Mouse (Mus musculus) CH12.LX (cell line): ENCODE data around the gene Pkn1. TPM values are rescaled to one million over a fixed set of nuclear protein-coding genes. Genes with fewer than 3 reads are reported as not detected.

Source experiments
- DNase-seq: peaks from one replicate; pipeline ENCODE4 v3.0.0-alpha.2; 2013; ENCODE audit errors: extremely low read depth
- H3K27ac ChIP-seq: 2 replicates; pipeline ENCODE4 v1.5.1; 2012; ENCODE audit warnings: low read depth, mild to moderate bottlenecking, control low read depth, moderate library complexity; ENCODE audit not compliant: insufficient read depth
- H3K27me3 ChIP-seq: replicated peaks from 2 replicates; pipeline ENCODE3; 2012; ENCODE audit warnings: inconsistent platforms
- H3K36me3 ChIP-seq, 2 experiments: replicated peaks in 1 of 2; 2 replicates each; pipeline versions ENCODE3 to v1.6.1; 2012; ENCODE audit warnings: inconsistent platforms in 1 of 2, low read length in 1 of 2, mild to moderate bottlenecking in 1 of 2, mixed read lengths in 1 of 2, moderate library complexity in 1 of 2; ENCODE audit not compliant: control insufficient read depth in 1 of 2, insufficient read depth in 1 of 2
- H3K4me1 ChIP-seq, 2 experiments: 2 replicates each; pipeline ENCODE4 v1.6.1; 2012; ENCODE audit warnings: inconsistent platforms in 1 of 2, moderate library complexity in 1 of 2; ENCODE audit not compliant: insufficient read depth in 2 of 2, control insufficient read depth in 1 of 2
- H3K4me2 ChIP-seq: 2 replicates; pipeline ENCODE4 v1.6.1; 2012; ENCODE audit warnings: low read depth, mild to moderate bottlenecking, control low read depth; ENCODE audit not compliant: poor library complexity, insufficient read depth, severe bottlenecking
- H3K4me3 ChIP-seq, 3 experiments: fragments of 150-350 bp in 1 of 3; sonication (generic) in 1 of 3; replicated peaks in 1 of 3; 2 replicates each; pipeline versions ENCODE3 to v1.5.1; 2011 to 2012; ENCODE audit warnings: low read depth in 2 of 3, low read length in 2 of 3, mild to moderate bottlenecking in 2 of 3, moderate library complexity in 2 of 3, control low read depth in 1 of 3, improper control_type of control experiment in 1 of 3, inconsistent platforms in 1 of 3, mixed read lengths in 1 of 3; ENCODE audit not compliant: poor library complexity in 1 of 3
- H3K79me2 ChIP-seq: replicated peaks from 2 replicates; pipeline ENCODE4 v1.6.1; 2012; ENCODE audit warnings: mild to moderate bottlenecking, moderate library complexity; ENCODE audit not compliant: control insufficient read depth, poor library complexity, insufficient read depth, severe bottlenecking; ENCODE audit errors: extremely low read depth
- H3K9ac ChIP-seq: 2 replicates; pipeline ENCODE4 v1.6.1; 2012; ENCODE audit warnings: low read depth, mild to moderate bottlenecking, control low read depth, moderate library complexity; ENCODE audit not compliant: insufficient read depth
- H3K9me3 ChIP-seq: replicated peaks from 2 replicates; pipeline ENCODE3; 2012; ENCODE audit warnings: low read length, inconsistent platforms, mixed read lengths
- BHLHE40 ChIP-seq: IDR thresholded peaks from 2 replicates; pipeline ENCODE4 v1.6.1; 2011; ENCODE audit warnings: mild to moderate bottlenecking, low read depth, low read length, improper control_type of control experiment
- CHD1 ChIP-seq: IDR thresholded peaks from 2 replicates; pipeline ENCODE4 v1.6.1; 2012; ENCODE audit warnings: low read depth, low read length, improper control_type of control experiment, inconsistent platforms
- CHD2 ChIP-seq: IDR thresholded peaks from 2 replicates; pipeline ENCODE4 v1.6.1; 2011; ENCODE audit warnings: low read length, improper control_type of control experiment
- CTCF ChIP-seq, 2 experiments: IDR thresholded peaks in 1 of 2; conservative IDR thresholded peaks in 1 of 2; 2 replicates each; pipeline ENCODE4 v1.5.1; 2011 to 2012; ENCODE audit warnings: low read depth in 2 of 2, low read length in 2 of 2, improper control_type of control experiment in 1 of 2, inconsistent platforms in 1 of 2, mild to moderate bottlenecking in 1 of 2, moderate library complexity in 1 of 2
- E2F4 ChIP-seq: IDR thresholded peaks from 2 replicates; pipeline ENCODE4 v1.6.1; 2011; ENCODE audit warnings: low read depth, low read length, improper control_type of control experiment; ENCODE audit not compliant: insufficient replicate concordance
- ELF1 ChIP-seq: IDR thresholded peaks from 2 replicates; pipeline ENCODE4 v1.6.1; 2014; ENCODE audit warnings: low read depth, mild to moderate bottlenecking, inconsistent platforms, low read length, improper control_type of control experiment
- EP300 ChIP-seq: IDR thresholded peaks from 2 replicates; pipeline ENCODE4 v1.6.1; 2011; ENCODE audit warnings: low read length, improper control_type of control experiment
- ETS1 ChIP-seq: conservative IDR thresholded peaks from 2 replicates; pipeline ENCODE4 v1.6.1; 2012; ENCODE audit warnings: low read depth, mild to moderate bottlenecking, inconsistent platforms, low read length, improper control_type of control experiment, moderate library complexity
- HCFC1 ChIP-seq: IDR thresholded peaks from 2 replicates; pipeline ENCODE4 v1.6.1; 2012; ENCODE audit warnings: low read depth, mild to moderate bottlenecking, inconsistent platforms, low read length, improper control_type of control experiment
- JUN ChIP-seq: IDR thresholded peaks from 2 replicates; pipeline ENCODE4 v1.6.1; 2011; ENCODE audit warnings: low read depth, mild to moderate bottlenecking, low read length, improper control_type of control experiment, moderate library complexity; ENCODE audit not compliant: insufficient read depth
- MAFK ChIP-seq: IDR thresholded peaks from 2 replicates; pipeline ENCODE4 v1.6.1; 2011; ENCODE audit warnings: low read length, improper control_type of control experiment; ENCODE audit not compliant: insufficient replicate concordance
- MAX ChIP-seq: IDR thresholded peaks from 2 replicates; pipeline ENCODE4 v1.6.1; 2011; ENCODE audit warnings: low read length, improper control_type of control experiment
- MAZ ChIP-seq: IDR thresholded peaks from 2 replicates; pipeline ENCODE4 v1.6.1; 2012; ENCODE audit warnings: low read depth, mild to moderate bottlenecking, inconsistent platforms, low read length, improper control_type of control experiment, moderate library complexity
- MEF2A ChIP-seq: IDR thresholded peaks from 2 replicates; pipeline ENCODE4 v1.6.1; 2014; ENCODE audit warnings: low read depth, mild to moderate bottlenecking, inconsistent platforms, low read length, improper control_type of control experiment, borderline replicate concordance
- MXI1 ChIP-seq: IDR thresholded peaks from 2 replicates; pipeline ENCODE4 v1.6.1; 2011; ENCODE audit warnings: mild to moderate bottlenecking, low read depth, low read length, improper control_type of control experiment
- MYC ChIP-seq: IDR thresholded peaks from 2 replicates; pipeline ENCODE4 v1.6.1; 2011; ENCODE audit warnings: low read depth, mild to moderate bottlenecking, improper control_type of control experiment, low read length
- NELFE ChIP-seq: IDR thresholded peaks from 2 replicates; pipeline ENCODE4 v1.6.1; 2011; ENCODE audit warnings: low read depth, low read length, improper control_type of control experiment
- NRF1 ChIP-seq: IDR thresholded peaks from 2 replicates; pipeline ENCODE4 v1.6.1; 2014; ENCODE audit warnings: low read depth, mild to moderate bottlenecking, inconsistent platforms, low read length, improper control_type of control experiment, moderate library complexity
- PAX5 ChIP-seq: IDR thresholded peaks from 2 replicates; pipeline ENCODE4 v1.6.1; 2012; ENCODE audit warnings: low read length, inconsistent platforms, mixed read lengths
- POLR2A ChIP-seq: IDR thresholded peaks from 2 replicates; pipeline ENCODE4 v1.6.1; 2011; ENCODE audit warnings: low read depth, mild to moderate bottlenecking, improper control_type of control experiment, low read length
- RCOR1 ChIP-seq: conservative IDR thresholded peaks from 2 replicates; pipeline ENCODE4 v1.6.1; 2012; ENCODE audit warnings: low read depth, mild to moderate bottlenecking, inconsistent platforms, low read length, improper control_type of control experiment
- SIN3A ChIP-seq: IDR thresholded peaks from 2 replicates; pipeline ENCODE4 v1.6.1; 2012; ENCODE audit warnings: low read length, improper control_type of control experiment, inconsistent platforms
- SMC3 ChIP-seq: IDR thresholded peaks from 2 replicates; pipeline ENCODE4 v1.6.1; 2011; ENCODE audit warnings: low read depth, low read length, improper control_type of control experiment
- TCF12 ChIP-seq: IDR thresholded peaks from 2 replicates; pipeline ENCODE4 v1.6.1; 2014; ENCODE audit warnings: low read depth, mild to moderate bottlenecking, inconsistent platforms, low read length, improper control_type of control experiment
- UBTF ChIP-seq: IDR thresholded peaks from 2 replicates; pipeline ENCODE4 v1.6.1; 2012; ENCODE audit warnings: low read depth, mild to moderate bottlenecking, inconsistent platforms, low read length, improper control_type of control experiment, moderate library complexity
- USF1 ChIP-seq: IDR thresholded peaks from 2 replicates; pipeline ENCODE4 v1.6.1; 2014; ENCODE audit warnings: low read depth, mild to moderate bottlenecking, inconsistent platforms, low read length, improper control_type of control experiment
- USF2 ChIP-seq: conservative IDR thresholded peaks from 2 replicates; pipeline ENCODE4 v1.6.1; 2011; ENCODE audit warnings: low read depth, low read length, improper control_type of control experiment
- ZC3H11A ChIP-seq: IDR thresholded peaks from 2 replicates; pipeline ENCODE4 v1.6.1; 2012; ENCODE audit warnings: low read depth, mild to moderate bottlenecking, inconsistent platforms, low read length, improper control_type of control experiment
- ZKSCAN1 ChIP-seq: IDR thresholded peaks from 2 replicates; pipeline ENCODE4 v1.6.1; 2012; ENCODE audit warnings: low read depth, inconsistent platforms, low read length, improper control_type of control experiment, borderline replicate concordance
- ZMIZ1 ChIP-seq: IDR thresholded peaks from 2 replicates; pipeline ENCODE4 v1.6.1; 2012; ENCODE audit warnings: low read depth, mild to moderate bottlenecking, inconsistent platforms, low read length, improper control_type of control experiment
- ZNF384 ChIP-seq: IDR thresholded peaks from 2 replicates; pipeline ENCODE4 v1.6.1; 2012; ENCODE audit warnings: low read depth, low read length, improper control_type of control experiment, inconsistent platforms
- dilution Hi-C: fragments of 300-500 bp; cut with MboI; formaldehyde crosslinking; loops from 2 replicates; pipeline ENCODE4 v1.14.3; 2020; ENCODE audit warnings: low sequenced_read_pairs; ENCODE audit not compliant: extremely low pct_unique_long_range_greater_than_20kb, extremely low pct_ligation_motif_present
- in situ Hi-C: fragments of 300-500 bp; cut with MboI; formaldehyde crosslinking; loops from 3 replicates; pipeline ENCODE4 v1.14.3; 2019; ENCODE audit warnings: low sequenced_read_pairs, low pct_ligation_motif_present, low pct_unique_long_range_greater_than_20kb, mixed read lengths
- polyA plus RNA-seq: library from polyadenylated mRNA; unstranded; fragments of >175 nt; gene quantifications from 2 replicates; pipeline ENCODE4 v1.2.1, GENCODE M21; 2012; ENCODE audit warnings: low read depth; ENCODE audit not compliant: insufficient read length
- total RNA-seq, 2 experiments: library from RNA; depleted of rRNA; stranded (reverse); fragments of 300-350 nt in 1 of 2; fragments of >200 nt in 1 of 2; gene quantifications; 2 replicates each; pipeline ENCODE4 v1.2.3; 2012 to 2014

The Pkn1 gene
- total and polyA plus RNA-seq, 3 experiments = 33.5 to 58.8 (median 47.8) TPM

DNA sequence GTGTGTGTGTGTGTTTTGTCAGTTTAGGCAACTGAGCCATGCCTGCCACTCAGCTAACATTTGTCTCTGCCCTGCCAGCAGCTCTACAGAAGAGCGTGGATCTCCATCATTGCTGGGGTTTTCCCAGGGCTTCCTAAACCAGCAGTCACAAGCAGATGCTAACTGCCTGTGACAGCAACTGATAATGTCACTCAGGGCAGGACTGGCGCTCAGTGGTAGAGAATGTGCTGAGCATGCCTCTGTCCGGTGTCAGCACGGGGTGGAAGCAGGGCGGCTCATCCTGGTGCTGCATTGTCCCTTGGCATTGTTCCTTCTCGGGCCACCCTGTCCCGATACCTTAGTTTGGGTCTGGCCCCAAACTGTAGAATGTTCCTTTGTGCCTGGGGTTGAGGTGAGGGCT is 75.4 kb downstream of the Pkn1 start:
- H3K36me3 ChIP-seq = no peaks in the 10 kb centered on the region
- peaks cover 15 to 29% of the 10 kb centered on the region in 2 experiments for H3K4me1 ChIP-seq
- dilution Hi-C loops = no loop called here
- H3K27me3 ChIP-seq = no peaks in the 10 kb centered on the region
- TF ChIP-seq NRF1 = 0 out of 2 replicates have a peak, but pooled peaks have one; percentile 24
- peak; percentile 57 for TF ChIP-seq BHLHE40
- TF ChIP-seq SIN3A = peak; percentile 49; the same call in 1 of the 2 replicates
- TF ChIP-seq POLR2A = no peak
- 0 out of 2 replicates have a peak, but pooled peaks have one; percentile 31 for TF ChIP-seq MXI1
- TF ChIP-seq NELFE = no peak
- TF ChIP-seq MEF2A = peak; percentile 20; the same call in 1 of the 2 replicates
- in situ Hi-C loops = no loop called here
- H3K27ac ChIP-seq = no peak overlapping the region
- H3K9ac ChIP-seq = no peak overlapping the region
- H3K9me3 ChIP-seq = peaks cover under 1% of the 10 kb centered on the region
- peak; percentile 48 for DNase-seq
- no peak overlapping the region for H3K4me3 ChIP-seq
- peak overlapping the region; percentile 29; the same call in 1 of the 2 replicates for H3K4me2 ChIP-seq
- no peaks in the 10 kb centered on the region for H3K79me2 ChIP-seq

- H3K79me2 ChIP-seq = no peaks in the 10 kb centered on the region
- peaks cover 15 to 29% of the 10 kb centered on the region in 2 experiments for H3K4me1 ChIP-seq
- H3K4me2 ChIP-seq = peak overlapping the region; percentile 68
- peaks cover 2% of the 10 kb centered on the region for H3K9me3 ChIP-seq
- no peak overlapping the region for H3K27ac ChIP-seq
- peak; percentile 77 for DNase-seq
- H3K36me3 ChIP-seq = no peaks in the 10 kb centered on the region
- dilution Hi-C loops = no loop called here
- no peak overlapping the region for H3K9ac ChIP-seq
- H3K4me3 ChIP-seq = peak overlapping the region in 2 of 3 experiments; percentile 21 to 47
- in situ Hi-C loops = no loop called here
- no peaks in the 10 kb centered on the region for H3K27me3 ChIP-seq
- TF ChIP-seq MAZ (peak; percentile 49; the same call in 1 of the 2 replicates), TCF12 (peak; percentile 17; the same call in 1 of the 2 replicates), EP300 (no peak), ZKSCAN1 (no peak), ETS1 (no peak), ZNF384 (no peak), RCOR1 (no peak; the same call in 1 of the 2 replicates), MYC (no peak), ZC3H11A (0 out of 2 replicates have a peak, but pooled peaks have one; percentile 10), MAFK (no peak), BHLHE40 (0 out of 2 replicates have a peak, but pooled peaks have one; percentile 9), NELFE (peak; percentile 54; the same call in 1 of the 2 replicates), JUN (no peak), MXI1 (peak; percentile 46; the same call in 1 of the 2 replicates), PAX5 (no peak), NRF1 (0 out of 2 replicates have a peak, but pooled peaks have one; percentile 21), USF1 (no peak), SIN3A (0 out of 2 replicates have a peak, but pooled peaks have one; percentile 33), ELF1 (peak; percentile 37; the same call in 1 of the 2 replicates), CHD2 (no peak), E2F4 (no peak), MAX (peak; percentile 56; the same call in 1 of the 2 replicates), ZMIZ1 (no peak), CHD1 (no peak), CTCF (conservative IDR thresholded peaks at IDR 0.05 in 1 of 2, IDR thresholded peaks at IDR 0.05 in 1 of 2; ENCODE audit: low read depth in 2 of 2, low read length in 2 of 2) (peak; percentile 61 to 86), UBTF (no peak), HCFC1 (peak; percentile 15; the same call in 1 of the 2 replicates), USF2 (no peak), SMC3 (peak; percentile 74)
Measured at GRCm38 (mm10) chr8:83622389-83622989, 76.5 kb downstream of the Pkn1 start.
